Mouse (Mus musculus) liver, postnatal 0 days (tissue): Measurements from ENCODE around the gene Trdn. TPM values are rescaled to one million over a fixed set of nuclear protein-coding genes. Genes with fewer than 3 reads are reported as not detected.

Source experiments
- ATAC-seq: fragments of 200-750 bp; cut with Nextera tagmentation; 2 replicates; pipeline ENCODE4 v1.8.0; 2017; ENCODE audit warnings: mild to moderate bottlenecking, moderate library complexity
- DNase-seq: peaks from one replicate; pipeline ENCODE4 v3.0.0-alpha.2; 2016
- H3K27ac ChIP-seq: fragments of 300-500 bp; sonication (generic); 2 replicates; pipeline ENCODE4 v1.5.1; 2014; ENCODE audit warnings: antibody characterized with exemption, moderate library complexity, mild to moderate bottlenecking, low read depth
- H3K27me3 ChIP-seq: fragments of 300-500 bp; sonication (generic); 2 replicates; pipeline ENCODE4 v1.6.1; 2014; ENCODE audit warnings: low read length, control low read depth, mixed read lengths; ENCODE audit not compliant: insufficient read depth
- H3K36me3 ChIP-seq: fragments of 300-500 bp; sonication (generic); replicated peaks from 2 replicates; pipeline ENCODE4 v1.6.1; 2014; ENCODE audit warnings: mild to moderate bottlenecking, control low read depth, low read length, moderate library complexity, mixed read lengths; ENCODE audit not compliant: insufficient read depth
- H3K4me1 ChIP-seq: fragments of 300-500 bp; sonication (generic); 2 replicates; pipeline ENCODE4 v1.6.1; 2014; ENCODE audit warnings: antibody characterized with exemption, mild to moderate bottlenecking, control low read depth; ENCODE audit not compliant: insufficient read depth
- H3K4me2 ChIP-seq: fragments of 300-500 bp; sonication (generic); 2 replicates; pipeline ENCODE4 v1.6.1; 2014; ENCODE audit warnings: low read depth, mild to moderate bottlenecking, low read length, moderate library complexity, mixed read lengths
- H3K4me3 ChIP-seq: fragments of 300-500 bp; sonication (generic); 2 replicates; pipeline ENCODE4 v1.5.1; 2014; ENCODE audit warnings: low read depth, low read length
- H3K9ac ChIP-seq: fragments of 300-500 bp; sonication (generic); replicated peaks from 2 replicates; pipeline ENCODE4 v1.6.1; 2014; ENCODE audit warnings: mild to moderate bottlenecking, moderate library complexity
- H3K9me3 ChIP-seq: fragments of 300-500 bp; sonication (generic); 2 replicates; pipeline ENCODE4 v1.6.1; 2016; ENCODE audit warnings: mild to moderate bottlenecking, control low read depth, low read length, mixed read lengths
- CTCF ChIP-seq: sonication (generic); IDR thresholded peaks from 2 replicates; pipeline ENCODE4 v1.5.1; 2016; ENCODE audit warnings: antibody characterized with exemption, low read depth
- EP300 ChIP-seq: IDR thresholded peaks from 2 replicates; pipeline ENCODE4 v1.6.1; 2016; ENCODE audit warnings: antibody characterized with exemption, low read depth, mild to moderate bottlenecking
- WGBS: fragments of 180-500 bp; shearing (Covaris S2); extraction: QIAGEN DNeasy Blood & Tissue Kit; methylation state at CpG from one replicate; pipeline ENCODE4 v1.1.7; 2014; ENCODE audit not compliant: insufficient replicate concordance; 5-methylcytosine and 5-hydroxymethylcytosine counted together
- polyA plus RNA-seq: library from polyadenylated mRNA; unstranded; fragments of >200 nt; fragmentation: Nextera tagmentation; extraction: Ambion mirVana; gene quantifications from 2 replicates; pipeline ENCODE4 v1.2.1, GENCODE M21; 2015

Gene Trdn
- polyA plus RNA-seq, 1 experiment from 2014 or later = 0.41 TPM

GRCm38 (mm10) chr10:33179731-33180631 is 99.6 kb downstream of the Trdn start:
- no peak for ATAC-seq
- H3K4me2 ChIP-seq = no peak overlapping the region
- H3K4me3 ChIP-seq = no peak overlapping the region
- no peaks in the 10 kb centered on the region for H3K4me1 ChIP-seq
- 47% methylated on average over 2 of the region's 2 CpGs for WGBS
- DNase-seq = no peak
- no peaks in the 10 kb centered on the region for H3K36me3 ChIP-seq
- no peak for TF ChIP-seq CTCF
- TF ChIP-seq EP300 = no peak
- no peak overlapping the region for H3K9ac ChIP-seq
- no peaks in the 10 kb centered on the region for H3K27me3 ChIP-seq
- H3K27ac ChIP-seq = no peak overlapping the region
- no peaks in the 10 kb centered on the region for H3K9me3 ChIP-seq

GRCm38 (mm10) chr10:33189031-33189430 is 108.7 kb downstream of the Trdn start:
- Histone ChIP-seq H3K4me1 (no peaks in the 10 kb centered on the region), H3K4me3 (no peak overlapping the region), H3K27me3 (no peaks in the 10 kb centered on the region), H3K4me2 (no peak overlapping the region), H3K27ac (no peak overlapping the region), H3K9ac (no peak overlapping the region), H3K36me3 (no peaks in the 10 kb centered on the region), H3K9me3 (no peaks in the 10 kb centered on the region)
- TF ChIP-seq EP300 = no peak
- no peak for TF ChIP-seq CTCF
- no peak for DNase-seq
- WGBS = 56% methylated on average over 1 of the region's 1 CpGs
- no peak for ATAC-seq

- no peak for ATAC-seq
- no peak overlapping the region for H3K27ac ChIP-seq
- no peaks in the 10 kb centered on the region for H3K4me1 ChIP-seq
- no peaks in the 10 kb centered on the region for H3K9me3 ChIP-seq
- TF ChIP-seq EP300 = no peak
- TF ChIP-seq CTCF = no peak
- no peak overlapping the region for H3K4me3 ChIP-seq
- H3K9ac ChIP-seq = no peak overlapping the region
- H3K36me3 ChIP-seq = no peaks in the 10 kb centered on the region
- 47% methylated on average over 1 of the region's 1 CpGs for WGBS
- no peak overlapping the region for H3K4me2 ChIP-seq
- H3K27me3 ChIP-seq = no peaks in the 10 kb centered on the region
- no peak for DNase-seq
Observed at GRCm38 (mm10) chr10:33195919-33196318, 115.6 kb downstream of the Trdn start.

- Histone ChIP-seq H3K27me3 (no peaks in the 10 kb centered on the region), H3K36me3 (no peaks in the 10 kb centered on the region), H3K9me3 (no peaks in the 10 kb centered on the region), H3K9ac (no peak overlapping the region), H3K27ac (no peak overlapping the region), H3K4me3 (no peak overlapping the region), H3K4me1 (no peaks in the 10 kb centered on the region), H3K4me2 (no peak overlapping the region)
- TF ChIP-seq EP300 (no peak), CTCF (no peak)
- no peak for ATAC-seq
- no peak for DNase-seq
- 53% methylated on average over 1 of the region's 1 CpGs for WGBS
Observed at GRCm38 (mm10) chr10:33198257-33198656, 117.9 kb downstream of the Trdn start.

- DNase-seq (no peak), ATAC-seq (no peak)
- no peaks in the 10 kb centered on the region for H3K36me3 ChIP-seq
- no peak overlapping the region for H3K27ac ChIP-seq
- H3K4me2 ChIP-seq = no peak overlapping the region
- H3K9me3 ChIP-seq = no peaks in the 10 kb centered on the region
- TF ChIP-seq CTCF (no peak), EP300 (no peak)
- H3K4me3 ChIP-seq = no peak overlapping the region
- no peaks in the 10 kb centered on the region for H3K4me1 ChIP-seq
- WGBS = 56% methylated on average over 1 of the region's 1 CpGs
- no peak overlapping the region for H3K9ac ChIP-seq
- no peaks in the 10 kb centered on the region for H3K27me3 ChIP-seq
Observed at GRCm38 (mm10) chr10:33210411-33210810, 130.1 kb downstream of the Trdn start.

- Histone ChIP-seq H3K4me1 (no peaks in the 10 kb centered on the region), H3K4me3 (no peak overlapping the region), H3K27ac (no peak overlapping the region), H3K27me3 (no peaks in the 10 kb centered on the region), H3K36me3 (no peaks in the 10 kb centered on the region), H3K4me2 (no peak overlapping the region), H3K9me3 (no peaks in the 10 kb centered on the region), H3K9ac (no peak overlapping the region)
- no peak for ATAC-seq
- DNase-seq = no peak
- no peak for TF ChIP-seq CTCF
- no peak for TF ChIP-seq EP300
- WGBS = 76% methylated on average over 1 of the region's 1 CpGs
Observed at GRCm38 (mm10) chr10:33253911-33254310, 173.6 kb downstream of the Trdn start.
